Mouse (Mus musculus) kidney, embryonic 15.5 days (tissue): ENCODE results near the gene Eef1a1. TPM values are rescaled to one million over a fixed set of nuclear protein-coding genes. Genes with fewer than 3 reads are reported as not detected.
"Not testable (repeated sequence)": the region's sequence is repeated elsewhere in the genome, so short reads cannot be mapped to it uniquely, and the experiment has no call there.

Experiments
- ATAC-seq: fragments of 200-750 bp; cut with Nextera tagmentation; replicated peaks from 2 replicates; pipeline ENCODE4 v1.8.0; 2017; ENCODE audit warnings: moderate TSS enrichment; ENCODE audit not compliant: low FRiP score
- H3K27ac ChIP-seq: fragments of 300-500 bp; sonication (generic); 2 replicates; pipeline ENCODE4 v1.5.1; 2015; ENCODE audit warnings: mild to moderate bottlenecking, inconsistent platforms
- H3K27me3 ChIP-seq: fragments of 300-500 bp; sonication (generic); 2 replicates; pipeline ENCODE4 v1.6.1; 2015; ENCODE audit warnings: inconsistent platforms
- H3K36me3 ChIP-seq: fragments of 300-500 bp; sonication (generic); 2 replicates; pipeline ENCODE4 v1.6.1; 2015; ENCODE audit warnings: inconsistent platforms
- H3K4me1 ChIP-seq: fragments of 300-500 bp; sonication (generic); 2 replicates; pipeline ENCODE4 v1.6.1; 2015; ENCODE audit warnings: inconsistent platforms
- H3K4me2 ChIP-seq: fragments of 300-500 bp; sonication (generic); 2 replicates; pipeline ENCODE4 v1.6.1; 2015; ENCODE audit warnings: moderate library complexity, mild to moderate bottlenecking, inconsistent platforms
- H3K4me3 ChIP-seq: fragments of 300-500 bp; sonication (generic); replicated peaks from 2 replicates; pipeline ENCODE4 v1.5.1; 2015; ENCODE audit warnings: mild to moderate bottlenecking, inconsistent platforms
- H3K9ac ChIP-seq: fragments of 300-500 bp; sonication (generic); 2 replicates; pipeline ENCODE4 v1.6.1; 2015; ENCODE audit warnings: mild to moderate bottlenecking, inconsistent platforms
- H3K9me3 ChIP-seq: fragments of 300-500 bp; sonication (generic); replicated peaks from 2 replicates; pipeline ENCODE4 v1.6.1; 2016; ENCODE audit warnings: inconsistent platforms
- WGBS: fragments of 180-500 bp; shearing (Covaris S2); methylation state at CpG from one replicate; pipeline ENCODE4 v1.1.7; 2015; ENCODE audit warnings: mixed read lengths; 5-methylcytosine and 5-hydroxymethylcytosine counted together
- polyA plus RNA-seq: library from polyadenylated mRNA; unstranded; fragments of >200 nt; fragmentation: Nextera tagmentation; extraction: Ambion mirVana; gene quantifications from 2 replicates; pipeline ENCODE4 v1.2.1, GENCODE M21; 2015

Gene Eef1a1
- polyA plus RNA-seq, 1 experiment from 2014 or later: 4,779 TPM

GRCm38 (mm10) chr9:78481423-78482331 lies 7.3 kb downstream of the Eef1a1 start:
- ATAC-seq: peak; percentile 99
- Histone ChIP-seq H3K4me1 (peaks cover 11% of the 10 kb centered on the region), H3K27ac (peak overlapping the region; percentile 99), H3K27me3 (no peaks in the 10 kb centered on the region), H3K36me3 (peaks cover 34% of the 10 kb centered on the region), H3K9me3 (no peaks in the 10 kb centered on the region), H3K4me2 (peak overlapping the region; percentile 64), H3K4me3 (peak overlapping the region; percentile 87), H3K9ac (peak overlapping the region; percentile 90)
- 1% methylated on average over 73 of the region's 77 CpGs for WGBS

DNA sequence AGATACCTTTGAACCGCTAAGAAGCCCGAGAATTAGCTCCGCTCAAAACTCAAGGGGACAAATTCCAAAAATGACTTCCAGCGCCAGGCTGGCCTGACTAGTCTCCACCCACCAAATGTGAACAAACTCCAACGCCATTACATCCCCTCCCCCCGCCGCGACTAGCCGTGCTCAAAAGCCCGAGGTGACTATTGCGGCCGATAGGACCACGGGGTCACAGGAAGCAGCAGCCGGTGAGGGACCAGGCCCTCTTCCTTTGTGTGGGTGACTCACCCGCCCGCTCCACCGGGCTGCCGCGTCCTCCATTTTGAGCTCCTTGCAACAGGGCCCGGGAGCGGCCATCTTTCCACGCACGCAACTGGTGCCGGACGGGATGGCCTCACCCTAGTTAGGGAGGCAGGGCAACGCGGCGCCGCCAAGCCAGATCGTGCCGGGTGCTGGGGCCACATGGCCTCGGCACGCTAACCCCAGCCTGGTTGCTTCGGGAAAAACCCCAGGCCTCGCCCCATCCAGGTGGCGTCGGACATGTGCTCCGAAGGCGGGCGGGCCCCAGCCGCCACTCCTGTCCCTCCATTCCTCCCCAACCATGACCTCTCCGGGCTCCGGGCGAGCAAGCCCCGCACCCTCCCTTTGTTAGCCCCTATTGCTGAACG lies 8.1 kb downstream of the Eef1a1 start:
- Histone ChIP-seq H3K4me2 (peak overlapping the region; percentile 64), H3K27ac (peak overlapping the region; percentile 99), H3K9ac (peak overlapping the region; percentile 90), H3K4me3 (peak overlapping the region; percentile 87), H3K36me3 (peaks cover 40% of the 10 kb centered on the region), H3K4me1 (peaks cover 11% of the 10 kb centered on the region), H3K27me3 (no peaks in the 10 kb centered on the region), H3K9me3 (no peaks in the 10 kb centered on the region)
- peak; percentile 6 for ATAC-seq
- WGBS: under 1% methylated on average over 46 of the region's 46 CpGs

GRCm38 (mm10) chr9:78480227-78480626 lies 8.7 kb downstream of the Eef1a1 start:
- peaks cover 42% of the 10 kb centered on the region for H3K36me3 ChIP-seq
- H3K4me3 ChIP-seq: peak overlapping the region; percentile 87

GRCm38 (mm10) chr9:78479308-78479707 lies 9.6 kb downstream of the Eef1a1 start:
- 22% methylated on average over 8 of the region's 8 CpGs for WGBS
- ATAC-seq, H3K9me3 ChIP-seq, H3K27me3 ChIP-seq: not testable (repeated sequence)
- peak overlapping the region; percentile 64 for H3K4me2 ChIP-seq
- 0 out of 2 replicates have a peak overlapping the region, but pooled peaks have one; percentile 23 for H3K27ac ChIP-seq
- H3K4me3 ChIP-seq: peak overlapping the region; percentile 87
- H3K4me1 ChIP-seq: peaks cover 11% of the 10 kb centered on the region
- H3K9ac ChIP-seq: peak overlapping the region; percentile 46
- peaks cover 50% of the 10 kb centered on the region for H3K36me3 ChIP-seq

More at GRCm38 (mm10) chr9:78480227-78480626, 8.7 kb downstream of the Eef1a1 start:
- ATAC-seq, H3K9me3 ChIP-seq, H3K27me3 ChIP-seq: not testable (repeated sequence)
- peak overlapping the region; percentile 64 for H3K4me2 ChIP-seq
- H3K9ac ChIP-seq: peak overlapping the region; percentile 90
- peaks cover 11% of the 10 kb centered on the region for H3K4me1 ChIP-seq
- peak overlapping the region; percentile 99 for H3K27ac ChIP-seq
- under 1% methylated on average over 13 of the region's 13 CpGs for WGBS

- H3K4me2 ChIP-seq: peak overlapping the region; percentile 26; the same call in 1 of the 2 replicates
- peaks cover 62% of the 10 kb centered on the region for H3K36me3 ChIP-seq
- H3K27me3 ChIP-seq, ATAC-seq, H3K9ac ChIP-seq, H3K9me3 ChIP-seq: not testable (repeated sequence)
- WGBS: 80% methylated on average over 1 of the region's 1 CpGs
- peak overlapping the region; percentile 55; the same call in 1 of the 2 replicates for H3K27ac ChIP-seq
- peaks cover 11% of the 10 kb centered on the region for H3K4me1 ChIP-seq
- H3K4me3 ChIP-seq: 0 out of 2 replicates have a peak overlapping the region, but pooled peaks have one; percentile 8
Measured at GRCm38 (mm10) chr9:78478009-78478605, 10.8 kb downstream of the Eef1a1 start.

GRCm38 (mm10) chr9:78477021-78477551 lies 11.9 kb downstream of the Eef1a1 start:
- Histone ChIP-seq H3K27me3 (no peaks in the 10 kb centered on the region), H3K4me3 (no peak overlapping the region), H3K9me3 (no peaks in the 10 kb centered on the region), H3K4me2 (no peak overlapping the region), H3K9ac (no peak overlapping the region), H3K27ac (peak overlapping the region; percentile 55), H3K36me3 (peaks cover 72% of the 10 kb centered on the region), H3K4me1 (peaks cover 5% of the 10 kb centered on the region)
- ATAC-seq: no peak
- 6% methylated on average over 5 of the region's 5 CpGs for WGBS

DNA sequence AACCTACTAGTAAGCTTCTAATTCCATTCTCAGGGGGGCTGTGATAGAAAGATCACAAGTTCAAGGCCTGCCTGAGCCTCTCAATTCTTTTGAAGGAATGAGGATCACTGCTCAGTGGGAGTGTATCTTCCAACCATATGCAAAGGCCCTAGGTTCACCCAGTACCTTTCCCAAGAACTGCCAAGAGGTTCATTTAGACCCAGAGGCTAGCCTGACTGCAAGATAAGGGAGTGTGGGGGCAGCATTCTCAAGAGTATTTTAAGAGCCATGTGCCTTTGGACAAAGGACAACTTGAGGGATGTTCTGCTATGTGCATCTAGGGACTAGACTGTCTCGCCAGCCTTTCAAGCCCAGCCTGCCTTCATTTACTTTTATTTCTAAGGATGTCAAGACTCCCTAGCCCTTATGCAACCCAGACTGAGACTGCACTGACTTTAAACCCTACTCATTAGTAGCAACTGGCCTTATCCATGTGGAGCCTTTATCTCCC lies 12.4 kb downstream of the Eef1a1 start:
- Histone ChIP-seq H3K4me1 (peaks cover 5% of the 10 kb centered on the region), H3K27me3 (no peaks in the 10 kb centered on the region), H3K9me3 (no peaks in the 10 kb centered on the region), H3K9ac (no peak overlapping the region), H3K27ac (peak overlapping the region; percentile 55), H3K36me3 (peaks cover 73% of the 10 kb centered on the region), H3K4me3 (no peak overlapping the region), H3K4me2 (no peak overlapping the region)
- no peak for ATAC-seq
- 19% methylated on average over 1 of the region's 1 CpGs for WGBS

GRCm38 (mm10) chr9:78475873-78476272 lies 13.1 kb downstream of the Eef1a1 start:
- Histone ChIP-seq H3K36me3 (peaks cover 78% of the 10 kb centered on the region), H3K4me3 (no peak overlapping the region), H3K4me1 (peaks cover 5% of the 10 kb centered on the region), H3K9ac (no peak overlapping the region), H3K4me2 (no peak overlapping the region), H3K9me3 (no peaks in the 10 kb centered on the region), H3K27me3 (no peaks in the 10 kb centered on the region), H3K27ac (no peak overlapping the region)
- 75% methylated on average over 4 of the region's 4 CpGs for WGBS
- ATAC-seq: no peak

GRCm38 (mm10) chr9:78475383-78475780 lies 13.6 kb downstream of the Eef1a1 start:
- Histone ChIP-seq H3K36me3 (peaks cover 81% of the 10 kb centered on the region), H3K27me3 (no peaks in the 10 kb centered on the region), H3K9ac (no peak overlapping the region), H3K4me1 (peaks cover 5% of the 10 kb centered on the region), H3K4me3 (no peak overlapping the region), H3K27ac (no peak overlapping the region), H3K9me3 (no peaks in the 10 kb centered on the region), H3K4me2 (no peak overlapping the region)
- ATAC-seq: no peak
- WGBS: 93% methylated on average over 2 of the region's 2 CpGs

- Histone ChIP-seq H3K27ac (0 out of 2 replicates have a peak overlapping the region, but pooled peaks have one; percentile 13), H3K36me3 (peaks cover 82% of the 10 kb centered on the region)
- WGBS: 78% methylated on average over 5 of the region's 5 CpGs
Measured at GRCm38 (mm10) chr9:78474771-78475382, 14.1 kb downstream of the Eef1a1 start.

DNA sequence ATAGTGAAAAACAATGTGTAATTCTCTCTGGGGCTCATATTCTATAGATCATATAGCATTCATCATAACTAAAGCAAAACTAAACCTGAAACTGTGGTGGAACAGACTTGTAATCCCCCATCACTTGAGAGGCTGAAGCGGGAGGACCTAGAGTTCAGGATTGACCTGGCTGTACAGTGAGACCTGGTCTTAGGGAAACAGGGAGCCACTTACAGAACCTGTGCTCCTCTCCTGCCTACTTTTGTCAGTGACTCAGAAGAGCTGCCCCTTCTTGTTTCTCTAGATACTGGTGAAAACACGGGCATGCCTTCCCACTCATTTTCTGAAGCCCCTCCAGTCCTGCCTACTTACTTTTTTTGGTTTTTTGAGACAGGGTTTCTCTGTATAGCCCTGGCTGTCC lies 14.7 kb downstream of the Eef1a1 start:
- Histone ChIP-seq H3K4me1 (peaks cover 5% of the 10 kb centered on the region), H3K9ac (no peak overlapping the region), H3K4me3 (no peak overlapping the region), H3K4me2 (no peak overlapping the region), H3K27ac (0 out of 2 replicates have a peak overlapping the region, but pooled peaks have one; percentile 13), H3K36me3 (peaks cover 83% of the 10 kb centered on the region), H3K27me3 (no peaks in the 10 kb centered on the region), H3K9me3 (no peaks in the 10 kb centered on the region)
- WGBS: 82% methylated on average over 2 of the region's 2 CpGs
- no peak for ATAC-seq

More at GRCm38 (mm10) chr9:78474771-78475382, 14.1 kb downstream of the Eef1a1 start:
- ATAC-seq: no peak
- Histone ChIP-seq H3K9ac (no peak overlapping the region), H3K27me3 (no peaks in the 10 kb centered on the region), H3K4me2 (no peak overlapping the region), H3K4me3 (no peak overlapping the region), H3K9me3 (no peaks in the 10 kb centered on the region), H3K4me1 (peaks cover 5% of the 10 kb centered on the region)
